Mouse (Mus musculus) intestine, embryonic 14.5 days (tissue): ENCODE data around the gene Cxcr6. TPM values are rescaled to one million over a fixed set of nuclear protein-coding genes. Genes with fewer than 3 reads are reported as not detected.

Experiments used
- ATAC-seq: fragments of 200-750 bp; cut with Nextera tagmentation; replicated peaks from 2 replicates; pipeline ENCODE4 v1.8.0; 2017; ENCODE audit warnings: low read depth, moderate number of reproducible peaks, moderate TSS enrichment, moderate library complexity; ENCODE audit not compliant: low FRiP score, low TSS enrichment
- DNase-seq: peaks from one replicate; pipeline ENCODE4 v3.0.0-alpha.2; 2018; ENCODE audit warnings: low spot score
- H3K27ac ChIP-seq: fragments of 300-500 bp; sonication (generic); 2 replicates; pipeline ENCODE4 v1.5.1; 2014; ENCODE audit warnings: low read depth, mild to moderate bottlenecking, control low read depth
- H3K27me3 ChIP-seq: fragments of 300-500 bp; sonication (generic); replicated peaks from 2 replicates; pipeline ENCODE4 v1.6.1; 2014; ENCODE audit warnings: low read length, control low read depth; ENCODE audit not compliant: control insufficient read depth, insufficient read depth
- H3K36me3 ChIP-seq: fragments of 300-500 bp; sonication (generic); 2 replicates; pipeline ENCODE4 v1.6.1; 2014; ENCODE audit warnings: low read length, control low read depth; ENCODE audit not compliant: control insufficient read depth, insufficient read depth
- H3K4me1 ChIP-seq: fragments of 300-500 bp; sonication (generic); replicated peaks from 2 replicates; pipeline ENCODE4 v1.6.1; 2014; ENCODE audit warnings: low read length, control low read depth, mixed read lengths; ENCODE audit not compliant: control insufficient read depth, insufficient read depth
- H3K4me2 ChIP-seq: fragments of 300-500 bp; sonication (generic); 2 replicates; pipeline ENCODE4 v1.6.1; 2014; ENCODE audit warnings: low read length
- H3K4me3 ChIP-seq: fragments of 300-500 bp; sonication (generic); 2 replicates; pipeline ENCODE4 v1.5.1; 2014; ENCODE audit warnings: low read depth, low read length, control low read depth, mixed read lengths
- H3K9ac ChIP-seq: fragments of 300-500 bp; sonication (generic); 2 replicates; pipeline ENCODE4 v1.6.1; 2014; ENCODE audit warnings: mild to moderate bottlenecking, low read length
- H3K9me3 ChIP-seq: fragments of 300-500 bp; sonication (generic); 2 replicates; pipeline ENCODE4 v1.6.1; 2016; ENCODE audit warnings: low read length, control low read depth; ENCODE audit not compliant: control insufficient read depth
- WGBS: fragments of 180-500 bp; shearing (Covaris S2); extraction: QIAGEN DNeasy Blood & Tissue Kit; methylation state at CpG from one replicate; pipeline ENCODE4 v1.1.7; 2014; 5-methylcytosine and 5-hydroxymethylcytosine counted together
- polyA plus RNA-seq: library from polyadenylated mRNA; unstranded; fragments of >200 nt; fragmentation: Nextera tagmentation; extraction: Ambion mirVana; gene quantifications from 2 replicates; pipeline ENCODE4 v1.2.1, GENCODE M21; 2014

Cxcr6 gene
- polyA plus RNA-seq, 1 experiment from 2014 or later: 1.3 TPM

DNA sequence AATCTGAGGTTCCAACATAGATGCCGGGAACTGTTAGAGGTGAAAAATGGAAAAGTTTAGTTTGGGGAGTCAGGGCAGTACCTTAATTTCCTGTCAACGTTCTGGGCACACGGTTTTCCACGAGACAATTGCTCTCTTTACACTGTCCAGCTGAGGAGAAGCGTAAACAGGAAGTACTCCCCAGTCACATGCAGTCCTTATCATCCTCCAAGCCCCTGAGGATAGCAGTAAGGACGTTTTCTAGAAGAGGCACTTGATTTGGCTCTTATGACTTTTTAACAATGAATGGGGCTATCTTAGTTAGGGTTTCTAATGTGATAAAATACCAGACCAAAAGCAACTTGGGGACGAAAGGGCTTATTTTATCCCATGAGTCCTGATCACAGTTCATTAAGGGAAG, 2.3 kb downstream of the Cxcr6 start:
- Histone ChIP-seq H3K27me3 (no peaks in the 10 kb centered on the region), H3K9ac (no peak overlapping the region), H3K4me3 (no peak overlapping the region), H3K9me3 (no peaks in the 10 kb centered on the region), H3K36me3 (peaks cover 45% of the 10 kb centered on the region), H3K27ac (no peak overlapping the region), H3K4me2 (no peak overlapping the region), H3K4me1 (no peaks in the 10 kb centered on the region)
- DNase-seq (no peak), ATAC-seq (no peak)
- WGBS: 46% methylated on average over 7 of the region's 7 CpGs

DNA sequence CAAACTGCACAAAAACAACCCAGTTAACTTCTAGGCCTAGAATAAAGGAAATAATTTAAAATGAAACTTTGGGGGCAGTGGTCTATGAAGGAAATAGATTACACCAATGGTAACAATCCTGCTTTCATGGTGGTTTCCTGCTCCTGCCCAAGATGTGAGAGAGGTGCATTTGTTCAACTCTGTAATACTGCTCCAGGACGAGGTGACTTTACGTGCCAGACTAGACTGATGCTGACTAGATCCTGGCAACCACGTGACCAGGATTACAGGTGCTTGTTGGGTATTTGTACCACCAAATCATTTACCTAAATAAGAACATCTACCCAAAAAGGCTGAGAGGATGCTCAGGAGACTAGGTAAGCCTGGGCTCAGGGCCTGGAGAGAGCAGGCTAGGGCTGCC, 5.6 kb downstream of the Cxcr6 start:
- DNase-seq: no peak
- WGBS: 94% methylated on average over 3 of the region's 3 CpGs
- ATAC-seq: no peak
- H3K4me3 ChIP-seq: no peak overlapping the region
- no peaks in the 10 kb centered on the region for H3K27me3 ChIP-seq
- no peak overlapping the region for H3K4me2 ChIP-seq
- H3K27ac ChIP-seq: no peak overlapping the region
- no peak overlapping the region for H3K9ac ChIP-seq
- H3K4me1 ChIP-seq: no peaks in the 10 kb centered on the region
- no peaks in the 10 kb centered on the region for H3K9me3 ChIP-seq
- peaks cover 62% of the 10 kb centered on the region for H3K36me3 ChIP-seq

DNA sequence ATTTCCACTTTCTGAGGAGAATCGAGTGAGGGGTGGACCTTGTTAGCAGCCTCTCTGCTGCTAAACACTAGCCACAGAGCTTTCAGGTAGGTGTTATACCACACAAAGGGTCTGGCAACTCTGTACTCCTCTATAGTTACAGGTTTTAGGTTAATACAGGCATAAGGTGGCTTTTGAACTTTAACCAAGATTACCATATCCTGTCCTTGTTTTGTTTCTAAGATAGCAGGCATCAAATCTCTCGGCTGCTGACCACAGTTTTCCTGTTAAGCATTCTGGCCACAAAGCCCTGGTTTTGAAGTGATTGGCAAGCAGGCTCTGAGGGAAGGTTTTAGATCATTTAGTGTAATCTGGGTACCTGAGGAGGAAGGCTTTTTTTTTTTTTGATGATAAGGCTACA, 8.1 kb downstream of the Cxcr6 start:
- Histone ChIP-seq H3K27ac (no peak overlapping the region), H3K9me3 (no peaks in the 10 kb centered on the region), H3K4me1 (no peaks in the 10 kb centered on the region), H3K4me2 (no peak overlapping the region), H3K27me3 (no peaks in the 10 kb centered on the region), H3K4me3 (no peak overlapping the region), H3K36me3 (peaks cover 81% of the 10 kb centered on the region), H3K9ac (no peak overlapping the region)
- ATAC-seq: no peak
- 87% methylated on average over 2 of the region's 2 CpGs for WGBS
- DNase-seq: no peak

DNA sequence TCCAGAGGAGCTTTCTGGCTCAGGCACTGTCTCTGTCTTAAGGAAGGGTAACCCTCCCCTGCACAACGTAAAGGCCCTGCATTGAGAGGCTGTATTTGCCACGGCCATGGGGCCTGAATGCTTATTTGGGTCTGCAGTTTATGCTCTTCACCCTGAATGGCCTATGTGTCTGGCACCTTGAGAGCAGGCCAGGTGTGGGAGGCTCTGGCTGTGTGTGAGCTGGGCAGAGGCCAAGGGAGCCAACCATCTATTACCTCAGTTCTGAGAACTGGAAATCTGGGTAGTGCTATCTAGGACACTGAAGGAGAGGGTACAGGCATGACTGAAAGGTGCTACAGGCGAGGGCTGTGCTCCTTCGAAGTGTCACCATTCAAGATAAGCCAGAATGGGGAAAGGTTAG, 8.5 kb downstream of the Cxcr6 start:
- Histone ChIP-seq H3K4me3 (no peak overlapping the region), H3K27me3 (no peaks in the 10 kb centered on the region), H3K27ac (no peak overlapping the region), H3K36me3 (peaks cover 83% of the 10 kb centered on the region), H3K4me1 (no peaks in the 10 kb centered on the region), H3K9ac (no peak overlapping the region), H3K4me2 (no peak overlapping the region), H3K9me3 (no peaks in the 10 kb centered on the region)
- 86% methylated on average over 4 of the region's 4 CpGs for WGBS
- no peak for ATAC-seq
- DNase-seq: no peak

DNA sequence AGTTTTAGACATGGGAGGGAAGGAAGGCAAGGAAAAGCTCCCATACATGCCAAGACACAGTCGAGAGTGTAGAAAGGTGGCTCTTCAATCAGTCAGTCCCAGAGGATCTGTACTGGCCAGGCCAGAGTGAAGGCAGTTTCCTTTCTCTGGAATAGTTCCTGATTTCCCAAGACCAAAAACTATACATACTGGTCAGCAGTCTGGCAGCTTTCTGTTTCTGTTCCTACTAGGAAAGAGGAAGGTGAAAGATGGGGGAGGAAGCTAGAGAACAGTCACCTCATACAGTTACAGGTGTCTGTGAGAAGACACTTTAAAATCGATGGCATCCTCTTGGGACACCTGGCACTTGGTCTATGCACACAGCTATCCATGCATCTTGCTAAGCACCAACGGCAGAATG, 9.2 kb downstream of the Cxcr6 start:
- no peak for ATAC-seq
- Histone ChIP-seq H3K36me3 (peaks cover 79% of the 10 kb centered on the region), H3K27me3 (no peaks in the 10 kb centered on the region)

DNA sequence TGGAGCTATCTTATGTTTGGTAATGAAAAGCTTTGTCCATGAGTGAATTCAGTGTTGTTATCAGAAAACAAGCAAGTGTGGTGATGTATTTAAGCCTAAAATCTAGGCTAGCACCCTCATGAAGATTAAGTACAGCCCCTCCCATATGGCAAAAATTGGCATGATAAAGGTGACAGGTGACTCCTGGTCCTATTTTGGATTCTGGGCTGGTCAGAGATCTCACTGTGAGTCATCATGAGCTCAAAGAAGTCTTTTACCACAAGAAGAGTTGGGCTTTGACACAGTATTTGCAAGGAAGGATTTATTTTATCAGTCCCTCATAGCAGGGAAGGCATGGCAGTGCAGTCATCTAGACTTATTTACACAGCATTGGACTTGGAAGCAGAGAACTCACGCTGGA, 9.7 kb downstream of the Cxcr6 start:
- H3K4me2 ChIP-seq: no peak overlapping the region
- H3K4me1 ChIP-seq: no peaks in the 10 kb centered on the region
- WGBS: 72% methylated on average over 1 of the region's 1 CpGs
- no peak overlapping the region for H3K4me3 ChIP-seq
- H3K27me3 ChIP-seq: no peaks in the 10 kb centered on the region
- no peak overlapping the region for H3K27ac ChIP-seq
- H3K9ac ChIP-seq: no peak overlapping the region
- H3K36me3 ChIP-seq: peaks cover 79% of the 10 kb centered on the region
- ATAC-seq (no peak), DNase-seq (no peak)
- no peaks in the 10 kb centered on the region for H3K9me3 ChIP-seq

More for the DNA sequence above, 9.2 kb downstream of the Cxcr6 start:
- Histone ChIP-seq H3K4me2 (no peak overlapping the region), H3K4me1 (no peaks in the 10 kb centered on the region), H3K27ac (no peak overlapping the region), H3K9me3 (no peaks in the 10 kb centered on the region), H3K4me3 (no peak overlapping the region), H3K9ac (no peak overlapping the region)
- DNase-seq: no peak
- 84% methylated on average over 3 of the region's 3 CpGs for WGBS

DNA sequence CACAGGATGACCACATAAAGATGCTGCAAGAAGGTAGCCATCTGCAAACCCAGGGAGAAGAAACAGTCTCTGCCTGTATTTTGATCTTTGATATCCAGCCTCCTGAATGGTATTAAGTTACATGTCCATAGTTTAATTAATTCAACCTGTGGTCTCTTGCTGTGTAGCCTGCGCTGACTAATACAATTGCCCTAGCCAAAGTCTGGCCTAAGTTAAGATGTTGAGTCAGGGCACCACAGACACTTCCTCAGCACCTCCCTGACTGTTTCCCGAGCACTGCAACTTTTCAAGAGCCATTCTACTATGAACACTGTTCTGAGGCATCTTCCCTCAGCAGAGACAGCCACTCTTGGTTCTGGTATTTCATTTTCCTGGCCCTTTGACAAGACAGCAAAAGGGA, 12.3 kb downstream of the Cxcr6 start:
- Histone ChIP-seq H3K9me3 (no peaks in the 10 kb centered on the region), H3K36me3 (peaks cover 81% of the 10 kb centered on the region), H3K27me3 (no peaks in the 10 kb centered on the region), H3K9ac (no peak overlapping the region), H3K4me3 (no peak overlapping the region), H3K4me2 (no peak overlapping the region), H3K4me1 (no peaks in the 10 kb centered on the region), H3K27ac (no peak overlapping the region)
- WGBS: 89% methylated on average over 2 of the region's 2 CpGs
- no peak for DNase-seq
- ATAC-seq: no peak

DNA sequence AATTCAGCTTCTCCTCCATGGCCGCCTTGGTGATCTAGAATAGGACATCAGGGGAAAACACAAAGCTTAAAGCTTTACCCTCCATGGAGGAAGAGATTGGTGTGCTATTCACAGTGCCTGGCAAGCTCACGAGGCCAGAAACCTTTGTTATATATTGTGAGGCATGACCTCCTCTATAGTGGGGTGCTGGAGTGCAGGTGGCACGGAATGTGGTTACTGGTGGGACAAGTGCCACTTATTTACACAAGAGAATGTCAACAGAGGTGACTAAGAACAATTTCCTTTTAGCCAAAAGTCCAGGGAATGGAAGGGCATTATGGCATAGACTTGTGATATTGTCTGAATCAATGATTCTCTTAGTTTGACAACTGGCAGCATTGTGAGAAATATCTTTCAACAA, 20.4 kb downstream of the Cxcr6 start:
- no peak overlapping the region for H3K9ac ChIP-seq
- no peak for DNase-seq
- H3K4me2 ChIP-seq: no peak overlapping the region
- H3K36me3 ChIP-seq: peaks cover 82% of the 10 kb centered on the region
- 78% methylated on average over 3 of the region's 3 CpGs for WGBS
- H3K9me3 ChIP-seq: no peaks in the 10 kb centered on the region
- H3K4me1 ChIP-seq: no peaks in the 10 kb centered on the region
- H3K27ac ChIP-seq: no peak overlapping the region
- no peak for ATAC-seq
- H3K4me3 ChIP-seq: no peak overlapping the region
- no peaks in the 10 kb centered on the region for H3K27me3 ChIP-seq

DNA sequence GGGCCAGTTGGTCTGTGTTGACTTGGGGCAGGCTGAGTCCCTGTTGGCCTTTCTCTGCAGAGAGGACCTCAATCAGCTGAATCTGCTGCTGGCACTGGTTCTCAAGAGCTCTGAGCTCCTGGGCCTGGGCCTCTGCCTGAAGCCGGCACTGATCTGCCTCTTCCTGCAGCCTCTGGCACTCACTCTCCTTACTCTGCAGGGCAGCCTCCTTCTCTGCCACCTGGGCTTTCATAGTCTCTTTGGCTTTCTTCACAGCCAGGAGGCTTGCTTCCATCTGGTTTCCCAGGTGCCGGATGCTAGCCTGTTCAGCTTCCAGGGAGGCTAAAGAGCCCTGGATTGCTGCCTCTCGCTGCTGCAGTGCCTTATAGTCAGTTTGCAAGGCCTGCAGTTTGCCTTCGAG, 22.6 kb downstream of the Cxcr6 start:
- Histone ChIP-seq H3K27ac (no peak overlapping the region), H3K27me3 (no peaks in the 10 kb centered on the region), H3K4me3 (no peak overlapping the region), H3K4me2 (no peak overlapping the region), H3K4me1 (no peaks in the 10 kb centered on the region), H3K9me3 (no peaks in the 10 kb centered on the region), H3K9ac (no peak overlapping the region), H3K36me3 (peaks cover 69% of the 10 kb centered on the region)
- DNase-seq (no peak), ATAC-seq (no peak)
- 95% methylated on average over 4 of the region's 4 CpGs for WGBS
